Mouse (Mus musculus): Measurements from ENCODE around the gene Trp53bp1. TPM values are rescaled to one million over a fixed set of nuclear protein-coding genes. Genes with fewer than 3 reads are reported as not detected.

The Trp53bp1 gene
- polyA plus RNA-seq, 1 experiment from 2014 or later = 15.5 TPM

- Histone ChIP-seq H3K9ac (no peak overlapping the region), H3K27me3 (no peaks in the 10 kb centered on the region), H3K4me1 (replicated peaks) (no peaks in the 10 kb centered on the region), H3K27ac (no peak overlapping the region), H3K36me3 (peaks cover 72% of the 10 kb centered on the region), H3K4me2 (no peak overlapping the region), H3K4me3 (replicated peaks) (no peak overlapping the region), H3K9me3 (replicated peaks) (no peaks in the 10 kb centered on the region)
- ATAC-seq (ENCODE audit: low read depth) (no peak), DNase-seq (no peak)
- WGBS (ENCODE audit: insufficient replicate concordance) = 89% methylated on average over 5 of the region's 5 CpGs
Measured at GRCm38 (mm10) chr2:121183431-121183830, 87.8 kb downstream of the Trp53bp1 start.

- H3K27me3 ChIP-seq = no peaks in the 10 kb centered on the region
- no peaks in the 10 kb centered on the region for H3K4me1 ChIP-seq (replicated peaks)
- DNase-seq (no peak), ATAC-seq (ENCODE audit: low read depth) (no peak)
- peaks cover 81% of the 10 kb centered on the region for H3K36me3 ChIP-seq
- no peaks in the 10 kb centered on the region for H3K9me3 ChIP-seq (replicated peaks)
- no peak overlapping the region for H3K9ac ChIP-seq
- 78% methylated on average over 3 of the region's 3 CpGs for WGBS (ENCODE audit: insufficient replicate concordance)
- no peak overlapping the region for H3K4me3 ChIP-seq (replicated peaks)
- no peak overlapping the region for H3K27ac ChIP-seq
- no peak overlapping the region for H3K4me2 ChIP-seq
Measured at GRCm38 (mm10) chr2:121178828-121179479, 92.3 kb downstream of the Trp53bp1 start.

GRCm38 (mm10) chr2:121170980-121171742 is 100.0 kb downstream of the Trp53bp1 start, which contains the start of gene Zscan29:
Gene Zscan29 (minus strand): TSS chr2:121171125.
- Histone ChIP-seq H3K27ac (peak within 1 kb of the TSS; percentile 93), H3K4me2 (peak within 1 kb of the TSS; percentile 90), H3K27me3 (no peaks in the 10 kb centered on the region), H3K9ac (peak within 1 kb of the TSS; percentile 92), H3K9me3 (replicated peaks) (no peaks in the 10 kb centered on the region), H3K4me1 (replicated peaks) (peaks cover 34% of the 10 kb centered on the region), H3K36me3 (peaks cover 44% of the 10 kb centered on the region), H3K4me3 (replicated peaks) (peak within 1 kb of the TSS; percentile 89)
- DNase-seq = peak; percentile 83
- ATAC-seq (ENCODE audit: low read depth) = peak; percentile 94
- WGBS (ENCODE audit: insufficient replicate concordance) = under 1% methylated on average over 66 of the region's 66 CpGs

GRCm38 (mm10) chr2:121170481-121170971 is 100.7 kb downstream of the Trp53bp1 start, which contains the start of gene Tubgcp4:
Gene Tubgcp4 (plus strand): TSS chr2:121170654.
- ATAC-seq (ENCODE audit: low read depth) (peak; percentile 37), DNase-seq (peak; percentile 45)
- Histone ChIP-seq H3K9me3 (replicated peaks) (no peaks in the 10 kb centered on the region), H3K4me2 (peak within 1 kb of the TSS; percentile 90), H3K27ac (peak within 1 kb of the TSS; percentile 93), H3K27me3 (no peaks in the 10 kb centered on the region), H3K36me3 (peaks cover 42% of the 10 kb centered on the region), H3K9ac (peak within 1 kb of the TSS; percentile 92), H3K4me1 (replicated peaks) (peaks cover 34% of the 10 kb centered on the region), H3K4me3 (replicated peaks) (peak within 1 kb of the TSS; percentile 89)
- WGBS (ENCODE audit: insufficient replicate concordance) = under 1% methylated on average over 38 of the region's 38 CpGs

- peaks cover 34% of the 10 kb centered on the region for H3K4me1 ChIP-seq (replicated peaks)
- 8% methylated on average over 9 of the region's 9 CpGs for WGBS (ENCODE audit: insufficient replicate concordance)
- peaks cover 36% of the 10 kb centered on the region for H3K36me3 ChIP-seq
- H3K9ac ChIP-seq = peak overlapping the region; percentile 92
- H3K27me3 ChIP-seq = no peaks in the 10 kb centered on the region
- no peaks in the 10 kb centered on the region for H3K9me3 ChIP-seq (replicated peaks)
- ATAC-seq (ENCODE audit: low read depth) (no peak), DNase-seq (no peak)
- peak overlapping the region; percentile 89 for H3K4me3 ChIP-seq (replicated peaks)
- H3K4me2 ChIP-seq = peak overlapping the region; percentile 90
- peak overlapping the region; percentile 93; the same call in 1 of the 2 replicates for H3K27ac ChIP-seq
Measured at GRCm38 (mm10) chr2:121169902-121170301, 101.3 kb downstream of the Trp53bp1 start.

- Histone ChIP-seq H3K9me3 (replicated peaks) (no peaks in the 10 kb centered on the region), H3K27me3 (no peaks in the 10 kb centered on the region), H3K4me1 (replicated peaks) (peaks cover 34% of the 10 kb centered on the region), H3K9ac (peak overlapping the region; percentile 92), H3K4me3 (replicated peaks) (peak overlapping the region; percentile 89), H3K36me3 (peaks cover 35% of the 10 kb centered on the region), H3K27ac (no peak overlapping the region), H3K4me2 (peak overlapping the region; percentile 90)
- DNase-seq (no peak), ATAC-seq (ENCODE audit: low read depth) (no peak)
- WGBS (ENCODE audit: insufficient replicate concordance) = 57% methylated on average over 4 of the region's 4 CpGs
Measured at GRCm38 (mm10) chr2:121169173-121169572, 102.0 kb downstream of the Trp53bp1 start.

GRCm38 (mm10) chr2:121153100-121153499 is 118.1 kb downstream of the Trp53bp1 start:
- DNase-seq (no peak), ATAC-seq (ENCODE audit: low read depth) (no peak)
- peaks cover 4% of the 10 kb centered on the region for H3K4me1 ChIP-seq (replicated peaks)
- no peak overlapping the region for H3K27ac ChIP-seq
- H3K4me3 ChIP-seq (replicated peaks) = no peak overlapping the region
- WGBS (ENCODE audit: insufficient replicate concordance) = 74% methylated on average over 3 of the region's 3 CpGs
- peaks cover 49% of the 10 kb centered on the region for H3K36me3 ChIP-seq
- H3K27me3 ChIP-seq = no peaks in the 10 kb centered on the region
- no peak overlapping the region for H3K4me2 ChIP-seq
- H3K9me3 ChIP-seq (replicated peaks) = no peaks in the 10 kb centered on the region
- H3K9ac ChIP-seq = no peak overlapping the region

- Histone ChIP-seq H3K27me3 (no peaks in the 10 kb centered on the region), H3K9me3 (replicated peaks) (no peaks in the 10 kb centered on the region), H3K4me1 (replicated peaks) (peaks cover 4% of the 10 kb centered on the region), H3K36me3 (peaks cover 48% of the 10 kb centered on the region), H3K4me2 (no peak overlapping the region), H3K4me3 (replicated peaks) (no peak overlapping the region), H3K9ac (no peak overlapping the region), H3K27ac (no peak overlapping the region)
- no peak for ATAC-seq (ENCODE audit: low read depth)
- 51% methylated on average over 5 of the region's 5 CpGs for WGBS (ENCODE audit: insufficient replicate concordance)
- no peak for DNase-seq
Measured at GRCm38 (mm10) chr2:121149679-121150078, 121.5 kb downstream of the Trp53bp1 start.

Other genes starting within 250 kb of the Trp53bp1 start
- gene Epb42, start 234.3 kb downstream of the Trp53bp1 start, polyA plus RNA-seq (2015; fragmentation: Nextera tagmentation; extraction: Ambion mirVana) = 136 and 159 TPM in 2 replicates
- not detected in 2 replicates for gene Tgm5, start 185.6 kb downstream of the Trp53bp1 start, polyA plus RNA-seq (2015; fragmentation: Nextera tagmentation; extraction: Ambion mirVana)
- not detected in 2 replicates for gene Tgm7, start 161.6 kb downstream of the Trp53bp1 start, polyA plus RNA-seq (2015; fragmentation: Nextera tagmentation; extraction: Ambion mirVana)
- gene Adal, start 131.0 kb downstream of the Trp53bp1 start, polyA plus RNA-seq (2015; fragmentation: Nextera tagmentation; extraction: Ambion mirVana) = 10.4 and 13.3 TPM in 2 replicates
- gene Lcmt2, start 130.8 kb downstream of the Trp53bp1 start, polyA plus RNA-seq (2015; fragmentation: Nextera tagmentation; extraction: Ambion mirVana) = 10.5 and 12.8 TPM in 2 replicates
- 23.0 and 27.9 TPM in 2 replicates for gene Tubgcp4, start 100.8 kb downstream of the Trp53bp1 start, polyA plus RNA-seq (2015; fragmentation: Nextera tagmentation; extraction: Ambion mirVana)
- 3.3 and 4.0 TPM in 2 replicates for gene Zscan29, start 100.3 kb downstream of the Trp53bp1 start, polyA plus RNA-seq (2015; fragmentation: Nextera tagmentation; extraction: Ambion mirVana)
- 0.14 and 0.20 TPM in 2 replicates for gene Map1a, start 18.2 kb upstream of the Trp53bp1 start, polyA plus RNA-seq (2015; fragmentation: Nextera tagmentation; extraction: Ambion mirVana)
- 6.1 and 7.9 TPM in 2 replicates for gene Ppip5k1, start 84.0 kb upstream of the Trp53bp1 start, polyA plus RNA-seq (2015; fragmentation: Nextera tagmentation; extraction: Ambion mirVana)
- 0.20 and 0.36 TPM in 2 replicates for gene Ckmt1, start 86.3 kb upstream of the Trp53bp1 start, polyA plus RNA-seq (2015; fragmentation: Nextera tagmentation; extraction: Ambion mirVana)
- not detected in 2 replicates for gene Strc, start 115.8 kb upstream of the Trp53bp1 start, polyA plus RNA-seq (2015; fragmentation: Nextera tagmentation; extraction: Ambion mirVana)
- 291 and 374 TPM in 2 replicates for gene Pdia3, start 142.4 kb upstream of the Trp53bp1 start, polyA plus RNA-seq (2015; fragmentation: Nextera tagmentation; extraction: Ambion mirVana)
- gene Catsper2, start 142.4 kb upstream of the Trp53bp1 start, polyA plus RNA-seq (2015; fragmentation: Nextera tagmentation; extraction: Ambion mirVana) = 0.52 and 0.76 TPM in 2 replicates
- gene Ell3, start 172.9 kb upstream of the Trp53bp1 start, polyA plus RNA-seq (2015; fragmentation: Nextera tagmentation; extraction: Ambion mirVana) = 1.6 and 2.0 TPM in 2 replicates
- 269 and 300 TPM in 2 replicates for gene Serf2, start 177.8 kb upstream of the Trp53bp1 start, polyA plus RNA-seq (2015; fragmentation: Nextera tagmentation; extraction: Ambion mirVana)
- 111 and 119 TPM in 2 replicates for gene Hypk, start 181.9 kb upstream of the Trp53bp1 start, polyA plus RNA-seq (2015; fragmentation: Nextera tagmentation; extraction: Ambion mirVana)
- 0.07 and 0.08 TPM in 2 replicates for gene Serinc4, start 185.4 kb upstream of the Trp53bp1 start, polyA plus RNA-seq (2015; fragmentation: Nextera tagmentation; extraction: Ambion mirVana)
- gene Mfap1b, start 202.7 kb upstream of the Trp53bp1 start, polyA plus RNA-seq (2015; fragmentation: Nextera tagmentation; extraction: Ambion mirVana) = 22.7 and 29.0 TPM in 2 replicates
- 14.0 and 16.0 TPM in 2 replicates for gene Mfap1a, start 235.3 kb upstream of the Trp53bp1 start, polyA plus RNA-seq (2015; fragmentation: Nextera tagmentation; extraction: Ambion mirVana)
- gene Wdr76, start 235.3 kb upstream of the Trp53bp1 start, polyA plus RNA-seq (2015; fragmentation: Nextera tagmentation; extraction: Ambion mirVana) = 9.3 and 12.5 TPM in 2 replicates

Measured in liver, embryonic 13.5 days (tissue).